Mouse (Mus musculus) liver, adult 2 months (tissue): ENCODE data around the gene Atp8b5. TPM values are rescaled to one million over a fixed set of nuclear protein-coding genes. Genes with fewer than 3 reads are reported as not detected.

Source experiments
- DNase-seq: peaks from one replicate; pipeline ENCODE4 v3.0.0-alpha.2; 2011; ENCODE audit warnings: low read depth, low spot score; ENCODE audit errors: extremely low read depth
- H3K27ac ChIP-seq: fragments of 200-500 bp; replicated peaks from 2 replicates; pipeline ENCODE4 v1.5.1; 2012; ENCODE audit warnings: low read depth, mild to moderate bottlenecking, control low read depth, inconsistent platforms, low read length; ENCODE audit not compliant: insufficient read depth
- H3K27me3 ChIP-seq: fragments of 200-500 bp; 2 replicates; pipeline ENCODE4 v1.6.1; 2012; ENCODE audit warnings: mild to moderate bottlenecking, moderate library complexity, low read length, inconsistent platforms; ENCODE audit not compliant: control insufficient read depth, insufficient read depth
- H3K36me3 ChIP-seq: fragments of 200-500 bp; 2 replicates; pipeline ENCODE4 v1.6.1; 2012; ENCODE audit warnings: low read length, inconsistent platforms; ENCODE audit not compliant: control insufficient read depth, insufficient read depth
- H3K4me1 ChIP-seq: fragments of 200-500 bp; 2 replicates; pipeline ENCODE4 v1.6.1; 2011; ENCODE audit warnings: low read length; ENCODE audit not compliant: control insufficient read depth, insufficient read depth
- H3K4me3 ChIP-seq: fragments of 200-500 bp; 2 replicates; pipeline ENCODE4 v1.5.1; 2011; ENCODE audit warnings: low read depth, mild to moderate bottlenecking, control low read depth, low read length, moderate library complexity; ENCODE audit not compliant: insufficient read depth
- H3K79me2 ChIP-seq: fragments of 200-500 bp; 2 replicates; pipeline ENCODE4 v1.6.1; 2012; ENCODE audit warnings: inconsistent platforms, mild to moderate bottlenecking, low read length, moderate library complexity; ENCODE audit not compliant: control insufficient read depth, insufficient read depth
- H3K9ac ChIP-seq: fragments of 200-500 bp; 2 replicates; pipeline ENCODE4 v1.6.1; 2012; ENCODE audit warnings: low read depth, mild to moderate bottlenecking, control low read depth, inconsistent platforms, low read length
- CTCF ChIP-seq: fragments of 200-500 bp; IDR thresholded peaks from 2 replicates; pipeline ENCODE4 v1.5.1; 2011; ENCODE audit warnings: low read depth, low read length, control low read depth
- POLR2A ChIP-seq: fragments of 200-500 bp; IDR thresholded peaks from 2 replicates; pipeline ENCODE4 v1.6.1; 2011; ENCODE audit warnings: low read length, control low read depth; ENCODE audit not compliant: insufficient read depth; ENCODE audit errors: extremely low read depth
- WGBS: fragments of 180-500 bp; shearing (Covaris S2); methylation state at CpG from one replicate; pipeline ENCODE4 v1.1.7; 2018; 5-methylcytosine and 5-hydroxymethylcytosine counted together
- polyA plus RNA-seq: library from polyadenylated mRNA; depleted of rRNA; stranded (reverse); fragments of >200 nt; gene quantifications from 2 replicates; pipeline ENCODE4 v1.2.3, GENCODE M21; 2012
- total RNA-seq: library from RNA; depleted of rRNA; stranded (reverse); fragments of >200 nt; gene quantifications from 2 replicates; pipeline ENCODE4 v1.2.3, GENCODE M21; 2014

The Atp8b5 gene
- total and polyA plus RNA-seq, 2 experiments: 0.28 to 0.44 TPM

- DNase-seq: no peak
Measured at GRCm38 (mm10) chr4:43414761-43415160, 147.8 kb downstream of the Atp8b5 start.

GRCm38 (mm10) chr4:43415221-43416070 is 148.5 kb downstream of the Atp8b5 start:
- no peak for DNase-seq
- peaks cover 20% of the 10 kb centered on the region for H3K4me1 ChIP-seq
- 81% methylated on average over 29 of the region's 29 CpGs for WGBS

More at GRCm38 (mm10) chr4:43414761-43415160, 147.8 kb downstream of the Atp8b5 start:
- no peaks in the 10 kb centered on the region for H3K27me3 ChIP-seq
- no peak overlapping the region for H3K4me3 ChIP-seq
- TF ChIP-seq POLR2A: no peak
- TF ChIP-seq CTCF: no peak
- H3K36me3 ChIP-seq: peaks cover 2% of the 10 kb centered on the region
- peaks cover 15% of the 10 kb centered on the region for H3K4me1 ChIP-seq
- peaks cover 12% of the 10 kb centered on the region; the same call in 1 of the 2 replicates for H3K79me2 ChIP-seq
- WGBS: 96% methylated on average over 14 of the region's 14 CpGs
- H3K27ac ChIP-seq: no peak overlapping the region
- no peak overlapping the region for H3K9ac ChIP-seq

GRCm38 (mm10) chr4:43416071-43416490 is 149.1 kb downstream of the Atp8b5 start:
- peaks cover 2% of the 10 kb centered on the region for H3K36me3 ChIP-seq
- no peak for TF ChIP-seq CTCF
- TF ChIP-seq POLR2A: no peak
- H3K9ac ChIP-seq: no peak overlapping the region
- H3K4me1 ChIP-seq: peaks cover 20% of the 10 kb centered on the region
- H3K4me3 ChIP-seq: no peak overlapping the region
- H3K27ac ChIP-seq: no peak overlapping the region
- no peak for DNase-seq
- no peaks in the 10 kb centered on the region for H3K27me3 ChIP-seq
- 97% methylated on average over 22 of the region's 22 CpGs for WGBS
- H3K79me2 ChIP-seq: peaks cover 9% of the 10 kb centered on the region; the same call in 1 of the 2 replicates

More at GRCm38 (mm10) chr4:43415221-43416070, 148.5 kb downstream of the Atp8b5 start:
- Histone ChIP-seq H3K9ac (no peak overlapping the region), H3K27ac (no peak overlapping the region), H3K4me3 (no peak overlapping the region), H3K27me3 (no peaks in the 10 kb centered on the region), H3K36me3 (peaks cover 2% of the 10 kb centered on the region), H3K79me2 (peaks cover 9% of the 10 kb centered on the region; the same call in 1 of the 2 replicates)
- no peak for TF ChIP-seq POLR2A
- TF ChIP-seq CTCF: no peak

- Histone ChIP-seq H3K36me3 (peaks cover 2% of the 10 kb centered on the region), H3K4me3 (no peak overlapping the region), H3K27me3 (no peaks in the 10 kb centered on the region), H3K79me2 (peaks cover 7% of the 10 kb centered on the region; the same call in 1 of the 2 replicates), H3K4me1 (peaks cover 21% of the 10 kb centered on the region), H3K9ac (no peak overlapping the region), H3K27ac (peak overlapping the region; percentile 22; the same call in 1 of the 2 replicates)
- no peak for DNase-seq
- no peak for TF ChIP-seq POLR2A
- no peak for TF ChIP-seq CTCF
- 86% methylated on average over 16 of the region's 16 CpGs for WGBS
Measured at GRCm38 (mm10) chr4:43417269-43418062, 150.5 kb downstream of the Atp8b5 start.

- Histone ChIP-seq H3K36me3 (no peaks in the 10 kb centered on the region), H3K4me1 (peaks cover 27% of the 10 kb centered on the region), H3K9ac (no peak overlapping the region), H3K79me2 (0 out of 2 replicates have a peak, but pooled peaks cover 7% of the 10 kb centered on the region), H3K27me3 (no peaks in the 10 kb centered on the region), H3K27ac (peak overlapping the region; percentile 86), H3K4me3 (no peak overlapping the region)
- no peak for DNase-seq
- TF ChIP-seq POLR2A: no peak
- TF ChIP-seq CTCF: no peak
- WGBS: 35% methylated on average over 4 of the region's 4 CpGs
Measured at GRCm38 (mm10) chr4:43418450-43418849, 151.5 kb downstream of the Atp8b5 start.
